Comparison of ENCODE assay signal across 22 mouse cellular contexts in genomic region chr1:48533326-48533725, GRCm38 (mm10).
DNase-seq lines count a peak whose midpoint lies in the region; ATAC-seq lines count a peak whose summit lies in the region.
"Had no signal": no experiment of that assay in that cellular context is flagged by ENCODE, and none has a peak within 500 bp of the region (broad histone marks: within the 10 kb centered on the region; RNA-seq: fewer than 3 reads in every experiment).

No protein-coding gene starts in this region.

- no peak for DNase-seq in cerebellum, postnatal 4 days (ENCODE audit: low spot score in 2 of 2)
- peak; percentile 66 for DNase-seq in cerebellum, adult 11 months
- DNase-seq in cerebellum, adult 8-10 months = peak; percentile 74
- peak; percentile 53 to 80 for DNase-seq in cerebellum, postnatal 14 days
- no peak for DNase-seq in ovary, postnatal 10 days (ENCODE audit: low spot score)
- no peak for DNase-seq in MN1 (ENCODE audit: low spot score)
- DNase-seq in layer of hippocampus, postnatal 36 days = no peak
- DNase-seq: adrenal gland, adult 8-10 months; adrenal gland, postnatal 36 days; B cell, adult 2 months; gastrocnemius, postnatal 10 days; heart, adult 18-20 months; heart, postnatal 10 days; heart, postnatal 4 days; kidney, adult 8-10 months had no signal

- peak; percentile 99 for ATAC-seq in cerebellum, adult (ENCODE audit: insufficient number of reproducible peaks, low FRiP score, low TSS enrichment)
- ATAC-seq: activated CD4-positive, CD25-positive, alpha-beta regulatory T cell, adult 4 months; forebrain, embryonic 15.5 days; hindbrain, embryonic 16.5 days; inflammation-experienced regulatory T-cells, adult 6 months; intestine, postnatal 0 days; Patski had no signal

Comparison
In these comparisons a context has a peak if more than half of its experiments do, and no peak if none do; other contexts are left out.
1. DNase-seq: peak in cerebellum, adult 11 months (single experiment), cerebellum, adult 8-10 months (single experiment) and cerebellum, postnatal 14 days (2 of 2); none in cerebellum, postnatal 4 days (0 of 2), ovary, postnatal 10 days (single experiment), MN1 (single experiment) and layer of hippocampus, postnatal 36 days (0 of 2).